ENCODE assay signal across 8 mouse cellular contexts in genomic region chr1:79761106-79761916, GRCm38 (mm10). TPM values are rescaled to one million over a fixed set of nuclear protein-coding genes. Genes with fewer than 3 reads are reported as not detected.
DNase-seq lines count a peak whose midpoint lies in the region; ATAC-seq lines count a peak whose summit lies in the region.

No protein-coding gene starts in this region.

- WGBS in intestine, embryonic 14.5 days, result under 1% methylated on average over 62 of the region's 65 CpGs

- H3K27me3 ChIP-seq in intestine, embryonic 14.5 days (replicated peaks; ENCODE audit: control insufficient read depth, insufficient read depth, low read length), result no peaks in the 10 kb centered on the region

- peak overlapping the region; percentile 70 for H3K9ac ChIP-seq in intestine, embryonic 14.5 days (ENCODE audit: low read length)

- H3K9me3 ChIP-seq in intestine, embryonic 14.5 days (ENCODE audit: control insufficient read depth, low read length), result no peaks in the 10 kb centered on the region

- H3K4me2 ChIP-seq in intestine, embryonic 14.5 days (ENCODE audit: low read length), result peak overlapping the region; percentile 81

- H3K4me3 ChIP-seq in intestine, embryonic 14.5 days (ENCODE audit: low read depth, low read length), result peak overlapping the region; percentile 67

- peak; percentile 97 for ATAC-seq in intestine, embryonic 14.5 days (replicated peaks; ENCODE audit: low FRiP score, low TSS enrichment, low read depth)

- peak; percentile 80 to 83 for DNase-seq in adrenal gland, adult 18-20 months (ENCODE audit: low spot score in 2 of 2)
- DNase-seq in embryo, embryonic 10.5 days (ENCODE audit: low spot score), result peak; percentile 89
- DNase-seq in gastrocnemius, postnatal 25 days, result peak; percentile 79
- DNase-seq in intestine, embryonic 14.5 days (ENCODE audit: low spot score), result peak; percentile 84
- DNase-seq in left cerebral cortex, postnatal 25 days (ENCODE audit: low spot score in 2 of 2), result peak; percentile 85 to 87
- peak; percentile 88 for DNase-seq in mesoderm, embryonic 11.5 days (ENCODE audit: low read depth, low spot score)
- peak; percentile 66 to 81 for DNase-seq in right cerebral cortex, postnatal 36 days (ENCODE audit: low spot score in 2 of 2)
- DNase-seq in urinary bladder, postnatal 4 days (ENCODE audit: low spot score in 2 of 2), result peak; percentile 78 to 82

- H3K4me1 ChIP-seq in intestine, embryonic 14.5 days (replicated peaks; ENCODE audit: control insufficient read depth, insufficient read depth, low read length), result peaks cover 6% of the 10 kb centered on the region; the same call in 1 of the 2 replicates

- H3K27ac ChIP-seq in intestine, embryonic 14.5 days (ENCODE audit: low read depth), result no peak overlapping the region

- intact Hi-C loops in left cerebral cortex, postnatal 25 days (cut with DNase I), result loop anchor here (5.0 kb wide), 1 partner anchor 59 kb away; no protein-coding TSS in a partner anchor

- H3K36me3 ChIP-seq in intestine, embryonic 14.5 days (ENCODE audit: control insufficient read depth, insufficient read depth, low read length), result no peaks in the 10 kb centered on the region

RNA-seq across cellular contexts. Expression of gene Mrpl44, which starts 14.5 kb away (rescaled TPM):
- total RNA-seq in adrenal gland, adult 18-20 months (2021), result 10 to 100 TPM; 43.3 to 54.9 TPM
- total RNA-seq in gastrocnemius, postnatal 25 days (2021), result 10 to 100 TPM; 31.9 to 32.9 TPM
- polyA plus RNA-seq in intestine, embryonic 14.5 days (2014; fragmentation: Nextera tagmentation; extraction: Ambion mirVana), result 51.1 and 52.9 TPM in 2 replicates
- total RNA-seq in left cerebral cortex, postnatal 25 days (2021), result 10 to 100 TPM; 25.7 to 27.5 TPM

RNA-seq across cellular contexts. Expression of gene Wdfy1, which starts 14.6 kb away (rescaled TPM):
- total RNA-seq in adrenal gland, adult 18-20 months (2021), result 10 to 100 TPM; 40.4 to 44.0 TPM
- total RNA-seq in gastrocnemius, postnatal 25 days (2021), result 10 to 100 TPM in 1 of 2 experiments, 1 to 10 TPM in 1; 8.6 to 12.0 TPM
- 36.8 and 39.4 TPM in 2 replicates for polyA plus RNA-seq in intestine, embryonic 14.5 days (2014; fragmentation: Nextera tagmentation; extraction: Ambion mirVana)
- total RNA-seq in left cerebral cortex, postnatal 25 days (2021), result 10 to 100 TPM; 37.7 to 42.9 TPM
